Mouse (Mus musculus) ovary, postnatal 10 days (tissue): Measurements from ENCODE around the gene Ttc16.

Source experiments
- DNase-seq: peaks from one replicate; pipeline ENCODE4 v3.0.0; 2022; ENCODE audit warnings: low spot score

Ttc16 gene

GRCm38 (mm10) chr2:32779714-32780113 is 4.3 kb upstream of the Ttc16 start:
- no peak for DNase-seq

GRCm38 (mm10) chr2:32779131-32779530 is 3.7 kb upstream of the Ttc16 start:
- peak; percentile 39 for DNase-seq

GRCm38 (mm10) chr2:32778081-32778480 is 2.6 kb upstream of the Ttc16 start:
- DNase-seq = no peak

GRCm38 (mm10) chr2:32776192-32776591 is 759 bp upstream of the Ttc16 start:
- no peak for DNase-seq

GRCm38 (mm10) chr2:32772626-32773279 is 2.7 kb downstream of the Ttc16 start:
- no peak for DNase-seq

GRCm38 (mm10) chr2:32771886-32772285 is 3.5 kb downstream of the Ttc16 start:
- DNase-seq = no peak

GRCm38 (mm10) chr2:32769327-32770085 is 5.9 kb downstream of the Ttc16 start:
- DNase-seq = no peak

- DNase-seq = no peak
Measured at GRCm38 (mm10) chr2:32768661-32769285, 6.7 kb downstream of the Ttc16 start.

GRCm38 (mm10) chr2:32767241-32767640 is 8.2 kb downstream of the Ttc16 start:
- DNase-seq = no peak

GRCm38 (mm10) chr2:32763353-32763752 is 12.1 kb downstream of the Ttc16 start:
- DNase-seq = no peak

GRCm38 (mm10) chr2:32761859-32762258 is 13.6 kb downstream of the Ttc16 start:
- DNase-seq = no peak

GRCm38 (mm10) chr2:32761361-32761760 is 14.1 kb downstream of the Ttc16 start:
- DNase-seq = no peak

- DNase-seq = no peak
Measured at GRCm38 (mm10) chr2:32759001-32759400, 16.4 kb downstream of the Ttc16 start.

- DNase-seq = no peak
Measured at GRCm38 (mm10) chr2:32758503-32758902, 16.9 kb downstream of the Ttc16 start.

GRCm38 (mm10) chr2:32757056-32757845 is 18.2 kb downstream of the Ttc16 start, which contains the start of gene Tor2a:
Gene Tor2a, plus strand, starts transcription at chr2:32757234.
- DNase-seq = peak; percentile 81

- DNase-seq = no peak
Measured at GRCm38 (mm10) chr2:32756674-32757055, 18.8 kb downstream of the Ttc16 start.

GRCm38 (mm10) chr2:32752181-32752580 is 23.3 kb downstream of the Ttc16 start:
- no peak for DNase-seq

GRCm38 (mm10) chr2:32751665-32752033 is 23.8 kb downstream of the Ttc16 start:
- no peak for DNase-seq

GRCm38 (mm10) chr2:32750887-32751664 is 24.4 kb downstream of the Ttc16 start:
- DNase-seq = no peak

- no peak for DNase-seq
Measured at GRCm38 (mm10) chr2:32750199-32750598, 25.2 kb downstream of the Ttc16 start.

GRCm38 (mm10) chr2:32749082-32749481 is 26.4 kb downstream of the Ttc16 start:
- DNase-seq = no peak
